Mouse (Mus musculus) erythroblast, embryonic 14.5 days (primary cell): ENCODE data around the gene Chd5.

Source experiments
- GATA1 ChIP-seq: IDR thresholded peaks from 2 replicates; pipeline ENCODE4 v1.6.1; 2012; ENCODE audit warnings: low read length, inconsistent platforms, mixed read lengths
- TAL1 ChIP-seq: IDR thresholded peaks from 3 replicates; pipeline ENCODE4 v1.6.1; 2012; ENCODE audit warnings: low read length, inconsistent platforms, mixed read lengths

DNA sequence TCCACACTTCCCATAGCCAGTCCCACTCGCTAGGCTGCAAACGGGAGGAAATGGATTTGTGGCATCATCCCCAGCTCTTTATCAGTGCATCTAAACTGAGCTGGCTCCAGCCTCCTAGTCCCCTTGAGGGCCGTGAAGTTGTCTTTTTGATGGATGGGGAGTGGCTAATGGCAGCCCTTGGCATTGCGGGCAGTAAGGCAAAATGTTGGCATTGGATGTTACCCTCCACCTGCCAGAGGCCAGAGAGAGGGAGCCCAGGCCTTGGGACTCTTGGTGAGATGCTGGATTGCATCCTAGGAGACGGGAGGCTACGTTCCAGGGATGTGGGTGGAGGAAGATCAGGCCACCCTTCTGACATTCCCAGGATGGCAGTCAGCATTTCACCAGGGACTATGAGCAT lies 32.5 kb upstream of the Chd5 start:
- TF ChIP-seq TAL1 (no peak), GATA1 (no peak)
